In the genomic region with DNA sequence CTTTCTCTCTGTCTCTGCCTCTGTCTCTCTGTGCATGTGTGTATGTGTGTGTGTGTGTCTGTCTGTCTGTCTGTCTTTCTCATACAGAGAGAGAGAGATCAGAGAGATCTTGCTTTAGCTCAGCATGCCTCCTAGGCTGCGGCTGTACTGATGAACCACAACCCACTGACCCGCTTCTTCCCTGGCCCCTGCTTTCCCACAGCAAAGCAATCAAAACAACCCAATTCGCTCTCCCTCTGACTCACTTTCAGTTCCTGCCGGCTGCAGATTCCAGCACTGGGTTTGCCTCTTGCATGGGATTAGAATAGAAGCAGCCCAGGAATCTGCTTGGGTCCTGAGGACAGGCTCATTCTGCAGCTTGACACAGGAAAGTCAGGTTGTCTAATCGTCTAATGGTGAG, we compare ENCODE assay signal across 17 mouse cellular contexts. TPM values are rescaled to one million over a fixed set of nuclear protein-coding genes. Genes with fewer than 3 reads are reported as not detected.
A peak's percentile ranks its signal among the peaks of the same experiment; 100 is the strongest.
DNase-seq lines count a peak whose midpoint lies in the region; ATAC-seq lines count a peak whose summit lies in the region.
"Had no signal": no experiment of that assay in that cellular context is flagged by ENCODE, and none has a peak within 500 bp of the region (broad histone marks: within the 10 kb centered on the region; RNA-seq: fewer than 3 reads in every experiment).

No protein-coding gene starts in this region.

- peaks cover 25% of the 10 kb centered on the region for H3K4me1 ChIP-seq in heart, embryonic 12.5 days (replicated peaks)
- H3K4me1 ChIP-seq in embryonic facial prominence, embryonic 13.5 days = peaks cover 23% of the 10 kb centered on the region
- H3K4me1 ChIP-seq: midbrain, embryonic 12.5 days had no signal

- no peaks in the 10 kb centered on the region for H3K27me3 ChIP-seq in heart, embryonic 12.5 days (replicated peaks)
- H3K27me3 ChIP-seq in embryonic facial prominence, embryonic 13.5 days = no peaks in the 10 kb centered on the region
- H3K27me3 ChIP-seq: limb, embryonic 15.5 days; midbrain, embryonic 12.5 days had no signal

- no peak for DNase-seq in heart, adult 8-10 months (ENCODE audit: low spot score)
- DNase-seq in 3134 (ENCODE audit: extremely low read depth, insufficient read length, low spot score) (peak; percentile 56), 3T3-L1 (ENCODE audit: low read depth, low spot score) (peak; percentile 86)
- DNase-seq: cerebellum, postnatal 10 days; embryo, embryonic 11 days; kidney, adult 2 months; kidney, postnatal 36 days; liver, postnatal 0 days; lung, postnatal 4 days; thymus, adult 18-20 months had no signal

- no peak overlapping the region for H3K9ac ChIP-seq in heart, embryonic 12.5 days
- no peak overlapping the region for H3K9ac ChIP-seq in embryonic facial prominence, embryonic 13.5 days
- H3K9ac ChIP-seq: hindbrain, embryonic 14.5 days; limb, embryonic 15.5 days; liver, postnatal 0 days; midbrain, embryonic 12.5 days had no signal

- WGBS in heart, embryonic 12.5 days = 24% methylated on average over 5 of the region's 5 CpGs
- WGBS in embryonic facial prominence, embryonic 13.5 days = 40% methylated on average over 5 of the region's 5 CpGs

- no peaks in the 10 kb centered on the region for H3K9me3 ChIP-seq in heart, embryonic 12.5 days (replicated peaks)
- H3K9me3 ChIP-seq in embryonic facial prominence, embryonic 13.5 days = no peaks in the 10 kb centered on the region
- H3K9me3 ChIP-seq: limb, embryonic 15.5 days; midbrain, embryonic 12.5 days had no signal

- no peak overlapping the region for H3K4me3 ChIP-seq in heart, embryonic 12.5 days
- no peak overlapping the region for H3K4me3 ChIP-seq in embryonic facial prominence, embryonic 13.5 days
- H3K4me3 ChIP-seq: limb, embryonic 15.5 days; midbrain, embryonic 12.5 days had no signal

- 0 out of 2 replicates have a peak, but pooled peaks cover 3% of the 10 kb centered on the region for H3K36me3 ChIP-seq in heart, embryonic 12.5 days
- no peaks in the 10 kb centered on the region for H3K36me3 ChIP-seq in embryonic facial prominence, embryonic 13.5 days
- H3K36me3 ChIP-seq: limb, embryonic 15.5 days; midbrain, embryonic 12.5 days had no signal

- no peak overlapping the region for H3K27ac ChIP-seq in heart, embryonic 12.5 days (ENCODE audit: poor library complexity, severe bottlenecking)
- peak overlapping the region; percentile 41; the same call in 1 of the 2 replicates for H3K27ac ChIP-seq in embryonic facial prominence, embryonic 13.5 days
- H3K27ac ChIP-seq: hindbrain, embryonic 14.5 days; limb, embryonic 15.5 days; midbrain, embryonic 12.5 days had no signal

- ATAC-seq in heart, embryonic 12.5 days (ENCODE audit: insufficient number of reproducible peaks, low FRiP score) = no peak
- no peak for ATAC-seq in embryonic facial prominence, embryonic 13.5 days (ENCODE audit: insufficient number of reproducible peaks, insufficient read depth, low FRiP score, low TSS enrichment, low read depth)
- no peak for ATAC-seq in CD4-positive, CD25-positive, alpha-beta regulatory T cell, adult 4 months
- no peak for ATAC-seq in megakaryocyte progenitor cell, adult 5-6 weeks (replicated peaks; ENCODE audit: poor library complexity)

- H3K4me2 ChIP-seq in heart, embryonic 12.5 days = peak overlapping the region; percentile 11; the same call in 1 of the 2 replicates
- H3K4me2 ChIP-seq in embryonic facial prominence, embryonic 13.5 days = no peak overlapping the region
- H3K4me2 ChIP-seq: hindbrain, embryonic 14.5 days; limb, embryonic 15.5 days; midbrain, embryonic 12.5 days had no signal

RNA-seq across cellular contexts. Expression of a gene that starts 46.1 kb away (rescaled TPM):
- 3.3 and 3.8 TPM in 2 replicates for polyA plus RNA-seq in heart, embryonic 12.5 days (2016; fragmentation: Nextera tagmentation; extraction: Ambion mirVana)
- 10 to 100 TPM; 14.7 to 21.1 (median 18.8) TPM for total RNA-seq in heart, adult 8-10 months (2022)
- 6.9 and 7.0 TPM in 2 replicates for polyA plus RNA-seq in embryonic facial prominence, embryonic 13.5 days (2015; fragmentation: Nextera tagmentation; extraction: Ambion mirVana)
- 1 to 10 TPM; 1.5 to 1.9 TPM for polyA plus RNA-seq in CD4-positive, CD25-positive, alpha-beta regulatory T cell, adult 4 months (2017; shearing (Covaris generic))
- 20.8 and 25.2 TPM in 2 replicates for total RNA-seq in megakaryocyte progenitor cell, adult 5-6 weeks (2015)
- 11.7 and 12.1 TPM in 2 replicates for total RNA-seq in megakaryocyte progenitor cell, adult 5-6 weeks (2017)
